Mouse (Mus musculus) frontal cortex, postnatal 25 days (tissue): ENCODE data around the gene Mlip.
"Not testable (repeated sequence)": the region's sequence is repeated elsewhere in the genome, so short reads cannot be mapped to it uniquely, and the experiment has no call there.

Experiments used
- DNase-seq, 2 experiments: peaks; one replicate each; pipeline ENCODE4 v3.0.0; 2022; ENCODE audit warnings: low spot score in 2 of 2

The Mlip gene

DNA sequence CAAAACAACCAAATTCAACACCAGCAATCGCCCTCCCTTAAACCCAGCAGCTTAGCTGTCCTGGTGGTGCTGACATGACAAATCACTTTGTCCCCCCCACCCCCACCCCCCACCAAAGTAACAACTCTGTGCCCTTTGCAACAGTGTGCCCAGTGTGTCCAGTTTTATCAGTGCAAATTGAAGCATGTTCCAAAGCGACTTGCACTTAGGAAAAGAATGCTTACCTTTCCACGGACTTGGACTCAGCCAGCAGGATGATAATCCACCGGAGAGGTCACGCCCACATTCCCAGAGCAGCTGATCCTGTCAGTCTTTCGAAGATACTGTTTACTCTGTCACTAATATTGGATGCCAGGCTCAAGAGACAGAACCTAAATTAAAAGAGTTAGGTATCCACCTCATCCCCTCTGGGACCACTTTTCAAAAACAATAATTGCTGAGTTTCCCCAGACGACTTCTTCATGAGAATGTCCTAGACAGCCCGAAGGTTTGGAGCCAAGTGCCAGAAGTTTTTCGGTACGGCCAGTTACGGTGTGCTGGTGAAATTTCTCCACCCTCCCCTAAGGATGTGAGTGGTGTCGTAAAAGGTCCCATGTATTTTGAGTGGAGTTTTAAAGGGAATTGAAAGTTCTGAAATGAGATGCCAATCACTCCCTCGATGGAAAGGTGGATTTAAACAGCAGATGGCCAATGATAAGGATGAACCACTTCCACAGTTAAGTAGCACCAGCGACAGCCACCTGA, at the start of gene Mlip:
Mlip (minus strand) TSS at position 538 of the 744 bp plus-strand sequence.
- no peak for DNase-seq

DNA sequence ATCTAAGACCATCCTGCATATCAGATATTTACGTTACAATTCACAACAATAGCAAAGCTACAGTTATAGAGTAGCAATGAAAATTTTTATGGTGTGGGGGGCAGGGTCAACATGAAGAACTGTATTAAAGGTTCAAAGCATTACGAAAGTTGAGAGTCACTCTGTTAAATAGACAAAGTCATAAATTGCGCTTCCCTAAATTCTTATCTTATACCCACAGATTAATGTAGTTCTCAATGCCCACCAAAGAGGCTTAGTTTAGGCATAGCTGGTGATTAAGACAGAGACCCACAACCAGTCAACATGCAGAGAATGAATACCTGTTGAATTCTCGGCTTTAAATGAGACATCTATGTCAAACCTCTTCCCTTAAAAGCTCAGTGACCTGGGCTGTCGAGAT, 47.0 kb upstream of the Mlip start:
- no peak for DNase-seq

DNA sequence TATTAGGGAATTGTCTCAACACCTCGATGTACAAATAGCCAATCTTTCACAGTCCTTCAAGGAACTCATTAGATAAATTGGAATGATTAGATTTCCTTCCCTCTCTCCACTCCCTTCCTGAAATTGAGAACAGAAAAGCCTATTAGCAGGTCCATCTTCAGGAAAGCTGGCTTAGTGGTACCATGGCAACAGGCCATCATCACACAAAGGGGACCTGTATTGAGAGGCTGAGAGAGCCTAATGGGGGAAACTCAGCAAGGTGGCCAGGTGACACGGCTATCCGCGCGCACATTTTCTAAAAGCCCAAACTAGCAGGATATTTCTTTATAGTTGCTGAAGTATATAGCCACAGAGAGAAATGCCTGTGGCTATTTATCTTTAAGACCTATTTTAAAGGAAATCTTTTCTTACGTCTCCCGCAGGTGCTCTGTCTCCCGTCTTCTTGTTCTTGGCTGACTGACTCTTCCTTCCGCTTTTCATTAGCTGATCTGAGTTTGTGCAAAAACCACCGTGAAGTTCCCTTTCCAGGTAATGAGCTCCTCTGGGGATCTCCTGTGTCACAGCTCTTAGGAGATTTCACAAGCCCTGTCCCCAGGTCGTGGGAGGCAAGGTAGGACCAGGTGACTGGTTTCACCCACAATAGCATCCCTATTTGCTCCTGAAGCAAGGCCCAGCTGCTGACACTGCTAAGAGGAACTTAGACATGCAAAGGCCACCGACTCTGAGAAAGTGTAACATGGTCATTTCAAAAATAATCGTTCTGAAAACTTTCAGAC, 46.3 kb upstream of the Mlip start:
- no peak for DNase-seq

DNA sequence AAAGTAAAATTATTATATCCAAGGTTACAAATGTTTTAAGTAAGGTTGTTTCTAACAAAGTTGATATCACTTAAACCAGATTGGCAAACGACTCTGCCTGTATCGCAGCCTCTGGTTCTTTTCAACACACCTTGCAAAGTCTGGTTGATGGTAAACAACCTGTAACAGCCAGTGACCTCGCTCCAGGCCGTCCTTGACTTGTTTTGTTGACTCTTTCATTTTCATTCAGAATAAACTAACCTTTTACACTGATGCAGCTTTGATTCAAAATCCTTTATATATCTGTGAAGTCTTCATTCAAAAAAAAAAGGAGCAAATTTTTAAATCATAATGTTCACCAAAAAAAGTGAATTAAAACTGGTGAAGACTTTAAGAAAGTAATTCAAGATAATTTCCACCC, 44.3 kb upstream of the Mlip start:
- DNase-seq = no peak

DNA sequence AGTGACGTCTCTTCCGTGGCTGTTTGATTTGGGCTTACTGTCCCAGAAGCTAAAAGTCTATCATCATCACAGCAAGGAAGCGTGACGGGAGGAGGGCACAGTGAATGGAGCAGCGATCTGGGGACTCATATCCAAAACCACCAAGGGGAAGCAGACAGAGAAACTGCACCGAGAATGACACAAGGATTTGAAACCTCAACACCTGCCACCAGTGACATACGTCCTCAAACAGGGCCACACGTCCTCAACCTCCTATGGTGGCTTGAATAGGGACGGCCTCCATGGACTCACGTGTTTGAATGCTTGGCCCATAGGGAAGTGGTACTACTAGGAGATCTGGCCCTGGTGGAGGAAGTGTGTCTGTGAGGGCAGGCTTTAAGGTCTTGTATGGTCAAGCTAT, 38.5 kb upstream of the Mlip start:
- no peak for DNase-seq

DNA sequence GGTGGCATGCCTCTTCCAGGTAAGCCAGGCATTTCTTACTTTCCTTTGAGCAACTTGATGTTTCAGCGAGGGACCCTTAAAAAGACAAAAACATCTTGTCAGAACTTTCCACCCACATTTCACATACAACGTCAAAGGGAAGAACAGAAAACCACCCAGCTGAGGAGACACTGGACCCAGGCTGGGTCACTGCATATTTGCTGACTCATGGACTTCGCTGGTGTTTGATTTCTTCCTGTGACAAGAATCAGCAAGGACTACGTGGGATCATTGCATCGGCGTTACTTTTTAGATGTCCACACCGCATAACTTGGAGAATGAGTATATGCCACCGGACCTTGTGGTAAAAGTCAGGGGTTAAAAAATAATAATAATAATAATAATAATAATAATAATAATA, 36.2 kb upstream of the Mlip start:
- no peak for DNase-seq

DNA sequence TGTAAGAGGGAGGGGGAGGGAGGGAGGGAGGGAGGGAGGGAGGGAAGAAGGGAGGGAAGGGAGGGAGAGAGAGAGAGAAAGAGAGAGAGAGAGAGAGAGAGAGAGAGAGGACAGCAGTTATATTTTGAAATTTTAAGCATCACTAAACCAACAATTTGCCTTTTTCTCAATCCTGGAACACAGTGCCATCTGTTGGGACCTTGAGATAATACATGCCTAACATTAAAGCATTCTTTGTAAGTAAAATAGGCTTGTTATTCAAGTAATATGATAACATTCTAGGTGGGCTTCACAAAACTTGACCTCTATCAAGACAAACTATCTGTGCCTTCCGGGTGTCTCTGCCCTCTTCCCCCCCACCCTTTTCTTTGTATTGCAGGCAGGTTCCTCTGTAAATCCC, 34.0 kb upstream of the Mlip start:
- DNase-seq = no peak

DNA sequence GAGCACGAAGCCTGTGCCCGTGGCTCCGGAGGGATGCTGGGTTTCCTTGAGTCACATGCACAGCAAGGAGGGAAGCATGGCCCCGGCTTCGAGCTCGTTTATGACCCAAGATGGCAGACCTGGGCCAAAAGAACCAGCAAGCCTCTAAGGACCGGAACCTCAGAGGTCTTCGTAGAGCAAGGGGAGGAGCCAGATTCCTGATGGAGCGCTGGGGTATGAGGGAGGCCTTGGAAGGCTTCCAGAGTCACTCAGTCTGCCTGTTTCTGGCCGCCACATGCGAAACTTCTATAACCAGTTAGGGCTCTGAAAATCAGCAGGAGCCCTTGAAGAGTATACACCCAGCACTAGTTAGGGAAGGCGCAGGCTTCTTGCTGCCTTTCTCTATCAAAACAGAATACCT, 32.8 kb upstream of the Mlip start:
- DNase-seq = no peak

DNA sequence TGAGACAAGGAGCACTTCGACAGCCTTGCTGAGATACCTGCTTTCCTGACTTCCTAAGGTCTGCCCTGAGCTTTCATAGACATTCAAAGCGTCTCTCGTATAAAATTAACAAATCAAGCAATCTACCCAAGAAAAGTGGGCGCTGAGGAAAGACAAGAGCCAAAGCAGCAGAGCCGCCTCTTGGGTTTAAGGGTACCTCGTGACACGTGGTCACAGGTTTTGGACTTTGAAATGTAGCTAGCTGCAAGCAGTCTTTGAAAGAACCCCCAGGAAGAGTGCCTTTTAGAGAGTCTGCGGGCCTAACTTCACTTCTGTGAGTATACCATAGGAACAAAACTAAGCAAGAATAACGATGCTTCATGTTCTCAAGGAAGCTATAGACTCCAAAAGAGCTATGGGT, 31.9 kb upstream of the Mlip start:
- DNase-seq = no peak

DNA sequence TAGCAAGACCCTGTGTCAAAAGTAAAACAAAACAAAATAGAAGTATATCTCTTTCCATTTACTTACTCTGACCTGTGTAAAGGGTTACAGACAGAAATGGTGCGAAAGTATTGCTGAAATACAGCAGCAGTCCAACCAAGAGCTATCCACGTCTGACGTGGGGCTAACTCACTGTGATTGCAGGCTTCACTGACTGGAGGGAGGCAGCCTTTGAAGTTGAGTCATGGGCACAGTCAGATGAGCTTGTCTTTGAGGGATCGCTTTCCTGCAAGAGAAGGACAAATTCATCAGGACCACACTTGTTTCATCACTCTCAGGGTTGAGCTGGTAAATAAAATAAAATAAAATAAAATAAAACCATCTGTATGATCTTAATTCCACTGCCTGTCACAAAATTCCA, 31.2 kb upstream of the Mlip start:
- no peak for DNase-seq

DNA sequence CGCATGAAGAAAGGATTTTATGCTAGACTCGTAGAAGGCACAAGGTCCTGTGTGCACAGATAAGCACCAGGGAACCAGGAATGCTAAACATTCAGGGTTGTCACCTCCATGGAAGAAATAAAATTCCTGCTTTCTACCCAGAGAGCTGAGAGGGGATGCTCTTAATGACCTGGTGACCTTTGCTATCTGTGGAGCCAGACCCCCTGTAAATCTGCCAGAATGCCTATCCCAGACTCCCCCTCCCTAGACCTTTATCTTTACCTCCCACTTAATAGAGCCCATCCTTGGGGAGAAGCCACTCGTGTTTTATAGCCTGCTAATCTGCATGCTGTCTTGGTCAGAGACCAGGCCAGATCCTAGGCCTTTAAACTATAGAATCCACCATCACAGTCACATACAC, 29.7 kb upstream of the Mlip start:
- DNase-seq = no peak

DNA sequence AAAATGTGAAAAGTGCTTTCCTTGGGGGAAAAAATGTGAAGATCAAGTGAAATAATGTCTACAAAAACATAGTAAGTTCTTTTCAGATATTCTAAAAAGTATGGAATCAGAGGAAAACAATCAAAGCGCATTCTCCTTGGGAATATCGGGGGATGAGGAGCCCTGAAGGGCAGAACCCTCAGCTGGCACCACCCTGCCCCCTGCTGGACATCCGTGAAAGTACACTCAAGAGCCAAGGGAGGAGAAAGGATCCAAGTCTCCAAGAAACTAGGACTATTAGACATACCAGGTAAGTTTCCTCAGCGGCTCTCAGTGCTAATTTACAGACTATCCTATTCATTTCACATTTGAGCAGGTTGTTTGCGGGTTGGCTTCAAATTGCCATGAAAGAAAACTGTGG, 28.8 kb upstream of the Mlip start:
- DNase-seq = peak; percentile 78 to 82

DNA sequence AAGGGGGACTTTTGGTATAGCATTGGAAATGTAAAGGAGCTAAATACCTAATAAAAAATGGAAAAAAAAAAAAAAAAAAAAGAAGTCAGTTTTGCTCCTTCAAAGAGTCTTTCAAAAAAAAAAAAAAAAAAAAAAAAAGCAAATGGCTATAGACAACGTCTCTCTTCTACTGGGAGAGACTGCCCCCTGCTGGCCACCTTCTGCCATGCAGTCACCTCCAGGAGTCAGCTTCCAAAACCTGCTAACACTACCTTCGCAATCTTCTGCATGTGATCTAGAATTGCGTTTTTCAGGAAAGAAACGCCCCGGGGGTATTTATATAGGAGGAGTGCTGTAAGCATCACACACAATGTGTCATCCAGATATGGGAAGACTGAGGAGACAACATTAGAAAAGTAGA, 26.9 kb upstream of the Mlip start:
- peak; percentile 64 to 70 for DNase-seq

DNA sequence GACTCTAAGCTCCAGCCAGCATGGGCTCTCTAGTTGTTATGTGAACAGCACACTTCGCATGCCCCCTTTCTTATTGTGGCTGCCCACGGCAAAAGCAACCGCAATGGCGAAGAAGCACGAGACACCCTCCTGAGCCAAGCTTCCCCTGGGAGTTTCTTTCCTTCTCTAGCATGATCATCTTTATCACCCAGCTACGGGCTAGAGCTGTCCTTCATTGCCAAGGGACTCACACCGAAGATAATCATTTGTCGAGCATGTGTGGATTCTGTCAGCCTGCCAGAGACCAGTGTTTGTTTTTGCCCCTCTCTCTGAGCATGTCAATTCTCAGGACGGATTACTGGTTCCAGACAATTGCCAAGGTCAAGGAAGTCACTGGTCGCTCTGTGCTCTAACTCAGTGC, 24.9 kb upstream of the Mlip start:
- no peak for DNase-seq

DNA sequence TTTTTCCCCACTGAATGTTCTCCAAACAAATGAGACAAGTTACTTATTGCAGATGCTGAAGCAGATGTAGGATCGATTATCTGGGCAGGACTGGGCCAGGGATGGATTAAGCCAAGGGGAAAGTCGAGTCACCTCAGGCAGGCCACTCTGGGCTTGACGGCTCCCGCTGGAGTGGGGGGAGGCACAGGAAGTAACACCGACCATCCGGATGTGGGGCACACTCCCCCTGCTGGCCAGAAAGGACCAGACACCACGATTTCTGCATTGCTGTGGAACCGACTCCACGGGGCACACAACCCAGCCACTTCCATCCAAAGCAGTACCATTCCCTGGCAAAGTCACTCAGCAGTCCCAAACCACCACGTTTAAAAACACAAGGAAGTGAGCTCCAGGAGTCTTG, 24.3 kb upstream of the Mlip start:
- peak; percentile 23 to 27 for DNase-seq

DNA sequence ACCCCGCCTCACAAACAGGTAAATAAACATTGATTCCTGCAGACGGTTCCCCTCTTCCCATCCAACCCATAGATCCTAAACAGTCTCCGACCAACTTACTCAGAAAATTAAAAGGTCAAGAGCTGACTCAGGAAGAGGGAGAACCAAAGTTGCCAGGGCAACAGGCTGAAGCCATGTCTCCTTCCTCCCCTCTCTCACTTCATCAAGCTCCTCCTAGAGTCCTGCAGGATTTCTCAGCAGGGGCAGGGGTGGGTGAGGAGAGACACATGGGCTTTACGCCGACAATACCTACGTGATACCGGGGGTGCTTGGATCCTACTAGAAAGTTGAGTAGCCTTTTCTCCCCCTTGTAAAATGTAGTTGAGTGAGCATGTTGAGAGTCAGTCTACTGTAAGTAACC, 23.8 kb upstream of the Mlip start:
- DNase-seq = no peak

DNA sequence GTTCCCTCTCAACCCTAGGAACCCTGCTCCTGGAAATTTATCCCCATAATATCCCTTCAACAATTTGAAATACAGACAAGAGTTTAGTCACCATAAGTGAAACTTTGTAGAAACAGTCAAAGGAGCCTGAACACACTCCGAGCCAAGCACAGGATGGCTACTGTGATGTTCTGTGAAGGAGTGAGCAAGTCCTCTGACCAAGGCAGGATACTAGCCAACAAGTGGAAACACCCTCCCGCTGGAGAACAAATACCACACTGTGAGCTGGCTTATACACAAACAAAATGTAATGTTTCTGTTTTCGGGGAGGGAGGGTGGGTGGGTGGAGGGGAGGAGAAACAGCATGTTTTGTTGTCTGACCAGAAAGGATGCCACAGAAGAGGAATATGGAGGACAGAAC, 17.9 kb upstream of the Mlip start:
- no peak for DNase-seq

DNA sequence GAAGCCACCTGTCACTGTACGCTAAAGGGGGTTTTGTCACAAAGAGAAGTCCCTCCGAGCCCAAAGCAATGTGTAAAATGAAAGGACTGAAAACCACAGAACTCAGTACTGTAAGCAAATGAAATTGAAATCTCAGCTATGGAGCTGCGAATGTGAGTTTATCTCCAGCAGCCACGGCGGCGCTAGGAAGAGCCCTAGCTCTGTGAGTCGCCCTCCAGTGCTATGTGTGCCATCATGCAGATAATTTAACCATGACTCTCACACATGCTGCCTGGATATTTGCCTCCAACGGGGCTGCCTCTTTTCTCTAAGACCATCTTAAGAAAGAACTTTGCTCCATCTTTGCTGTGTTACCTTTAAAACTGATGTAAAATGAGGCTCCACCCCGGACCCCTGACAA, 16.5 kb upstream of the Mlip start:
- DNase-seq = no peak

DNA sequence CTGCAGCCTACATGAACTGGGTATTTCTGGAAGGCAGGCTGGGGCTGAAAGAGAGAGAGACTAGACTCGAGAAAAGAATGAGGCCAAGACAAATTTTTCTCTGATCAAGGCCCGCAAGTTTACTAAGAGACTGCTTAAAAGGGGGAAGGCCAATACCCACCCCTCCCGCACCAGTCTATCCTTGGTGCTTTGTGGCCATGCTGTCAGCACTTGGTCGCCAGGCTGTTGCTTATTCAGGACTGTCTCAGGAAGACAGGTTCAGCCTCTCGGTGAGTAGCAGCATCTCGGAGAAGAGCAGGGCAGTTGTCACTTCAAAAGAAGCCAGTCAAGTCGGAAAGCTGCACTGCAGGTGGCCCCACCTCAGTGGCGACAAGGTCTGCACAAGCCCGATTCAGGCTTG, 11.9 kb upstream of the Mlip start:
- not testable (repeated sequence) for DNase-seq

DNA sequence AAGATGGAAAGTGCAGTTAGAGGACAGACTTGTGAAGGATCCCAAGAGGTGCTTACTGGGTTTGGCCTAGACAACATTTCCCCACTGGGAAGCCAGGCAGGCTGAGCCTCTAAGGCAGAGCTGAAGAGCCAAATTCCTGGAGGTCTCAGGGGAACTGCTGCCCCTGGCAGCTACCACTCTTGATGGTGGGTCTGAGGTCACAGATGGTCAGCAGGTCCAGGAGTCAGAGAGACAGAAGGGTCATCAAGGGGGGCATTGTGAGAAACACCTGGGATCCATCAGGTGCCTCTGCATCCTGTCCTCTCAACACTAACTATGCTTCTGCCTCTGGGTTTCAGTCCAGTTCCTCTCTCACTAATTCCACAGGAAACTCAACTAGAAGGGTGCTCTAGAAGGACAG, 10.1 kb upstream of the Mlip start:
- no peak for DNase-seq

DNA sequence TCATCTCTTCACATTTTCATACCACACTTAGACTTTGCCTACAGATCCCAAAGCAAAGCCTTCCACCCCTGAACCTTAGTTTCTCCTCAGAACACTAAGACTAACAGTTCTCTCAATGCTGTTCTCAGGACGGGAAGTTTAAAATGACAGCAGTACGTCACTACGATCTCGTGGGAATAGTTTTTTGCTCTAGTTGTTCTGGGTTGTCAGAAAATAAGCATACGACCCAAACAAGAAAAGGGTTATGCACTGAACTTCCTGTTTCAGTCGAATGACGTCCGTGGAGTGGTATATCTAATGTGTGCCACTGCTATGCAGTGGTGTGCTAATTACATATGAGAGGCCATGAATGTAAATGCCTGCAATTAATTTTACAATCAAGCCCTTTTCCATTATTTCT, 7.9 kb upstream of the Mlip start:
- DNase-seq = no peak

DNA sequence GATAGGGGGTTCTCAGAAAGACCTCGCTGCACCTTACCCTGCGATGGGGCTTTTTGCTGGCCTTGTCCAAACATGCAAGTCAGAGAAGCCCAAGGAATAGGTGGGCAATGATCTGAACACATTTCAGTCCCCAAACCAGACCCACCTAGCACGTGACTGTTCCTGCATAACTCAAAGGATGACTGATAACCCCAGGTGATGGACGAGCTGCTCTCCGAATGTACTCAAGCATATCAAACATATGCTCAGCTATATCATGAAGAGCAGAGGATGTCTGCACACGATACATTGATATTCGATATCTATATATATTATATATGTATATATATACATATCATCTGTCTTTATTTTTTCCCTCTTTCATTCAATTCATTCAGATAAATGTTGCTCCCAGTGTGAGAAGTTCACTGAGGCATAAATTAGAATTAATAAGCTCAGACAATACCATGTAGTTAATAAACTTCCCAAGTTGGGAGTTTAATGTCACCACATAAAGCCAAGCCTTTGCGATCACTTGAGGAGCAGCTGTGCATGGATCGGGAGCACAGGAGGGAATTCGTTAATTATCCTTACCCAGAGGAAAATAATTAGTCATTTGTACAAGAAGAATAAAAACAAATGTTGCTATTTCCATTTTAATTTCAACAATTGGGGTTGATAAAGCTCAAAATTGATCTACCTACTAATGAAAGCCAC, 6.7 kb upstream of the Mlip start:
- DNase-seq = no peak

DNA sequence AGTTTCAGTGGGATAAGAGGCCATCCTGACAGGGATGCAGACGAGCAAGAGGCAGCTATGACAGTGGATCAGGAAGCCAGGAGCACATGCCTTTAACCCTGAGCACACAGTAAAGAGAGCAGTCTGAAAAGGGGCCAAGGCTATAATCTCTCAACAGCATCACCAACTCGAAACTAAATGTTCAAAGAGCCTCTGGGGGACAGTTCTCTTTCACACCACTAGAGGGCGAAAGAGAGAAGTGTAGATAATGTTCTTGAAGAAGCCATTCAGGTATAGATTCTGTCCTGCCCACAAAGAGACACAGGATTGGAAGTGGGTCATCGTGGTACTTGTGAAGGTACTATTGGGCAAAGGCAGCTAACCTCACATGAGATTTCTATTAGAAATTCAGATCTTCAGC, 1.2 kb upstream of the Mlip start:
- DNase-seq = no peak
